Mouse (Mus musculus): ENCODE results near the gene Olfr1355. TPM values are rescaled to one million over a fixed set of nuclear protein-coding genes. Genes with fewer than 3 reads are reported as not detected.

Olfr1355 gene
- not detected for total RNA-seq (2023)

DNA sequence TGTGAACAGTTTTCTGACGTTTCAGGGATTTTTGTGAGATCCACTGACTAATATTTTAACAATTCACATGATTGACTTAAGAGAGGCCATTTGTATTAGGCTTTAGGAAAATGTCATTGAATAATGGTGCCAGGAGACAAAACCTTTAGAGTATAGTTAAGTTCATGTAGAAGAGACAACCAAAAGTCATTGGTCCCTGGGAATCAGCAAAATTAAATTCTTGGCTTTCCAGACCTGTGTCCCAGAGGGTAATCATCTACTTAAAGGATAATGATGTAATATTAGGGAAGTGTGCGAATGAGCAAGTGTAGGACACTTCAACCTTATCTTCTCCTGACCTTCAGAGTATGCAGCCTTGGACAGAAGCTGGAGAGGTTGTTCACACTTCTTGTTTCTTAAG is at the start of gene Olfr1355:
Gene Olfr1355 (plus strand): TSS at position 301 of the 400 bp plus-strand sequence.

DNA sequence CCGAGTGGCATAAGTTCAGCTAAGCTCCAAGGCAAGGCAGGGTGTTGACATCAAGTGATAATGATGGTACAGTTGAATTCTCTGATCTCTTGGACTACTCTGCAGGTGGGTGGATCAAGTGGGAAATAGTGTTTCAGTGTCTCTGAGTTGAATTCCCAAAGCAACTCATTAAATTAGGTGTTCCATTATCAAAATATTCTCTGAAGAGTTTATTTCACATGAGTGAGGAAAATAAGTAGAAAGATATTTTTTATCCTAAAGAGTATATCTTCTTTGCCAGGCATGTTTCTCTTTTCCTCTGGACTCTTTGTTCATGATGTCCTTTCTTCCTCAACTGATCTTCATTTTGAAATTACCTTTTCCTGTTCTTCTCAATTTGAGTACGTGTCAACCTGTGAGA is 23.3 kb upstream of the Olfr1355 start, which contains the start of gene Olfr1356:
Gene Olfr1356 (minus strand): TSS at position 101 of the 400 bp plus-strand sequence.

GRCm38 (mm10) chr10:78912871-78913270 is 37.5 kb downstream of the Olfr1355 start, which contains the start of gene Olfr1354:
Olfr1354 (plus strand) TSS chr10:78913171.

Other genes with a start within 250 kb of the Olfr1355 start
- not detected for gene Casp14, start 157.2 kb upstream of the Olfr1355 start, total RNA-seq (2023)
- gene Ccdc105, start 122.5 kb upstream of the Olfr1355 start, total RNA-seq (2023) = not detected
- not detected for gene Slc1a6, start 95.0 kb upstream of the Olfr1355 start, total RNA-seq (2023)
- gene Olfr1356, start 23.4 kb upstream of the Olfr1355 start, total RNA-seq (2023) = not detected
- gene Olfr1354, start 37.6 kb downstream of the Olfr1355 start, total RNA-seq (2023) = not detected
- not detected for gene Olfr8, start 75.1 kb downstream of the Olfr1355 start, total RNA-seq (2023)
- gene Olfr1353, start 87.8 kb downstream of the Olfr1355 start, total RNA-seq (2023) = not detected
- gene Olfr1352, start 105.5 kb downstream of the Olfr1355 start, total RNA-seq (2023) = not detected
- not detected for gene Olfr1351, start 136.9 kb downstream of the Olfr1355 start, total RNA-seq (2023)
- not detected for gene Olfr57, start 153.2 kb downstream of the Olfr1355 start, total RNA-seq (2023)
- gene 2610008E11Rik, start 222.1 kb downstream of the Olfr1355 start, total RNA-seq (2023) = 1 to 10 TPM; 3.3 to 4.5 TPM